Mouse (Mus musculus) CD4-positive, CD25-positive, alpha-beta regulatory T cell, adult 2 months (primary cell): Measurements from ENCODE around the gene Olfr1412.
A peak's percentile ranks its signal among the peaks of the same experiment; 100 is the strongest.

Experiments
- DNase-seq: peaks from one replicate; pipeline ENCODE4 v3.0.0-alpha.2; 2012; ENCODE audit warnings: low read depth, low spot score

Olfr1412 gene

DNA sequence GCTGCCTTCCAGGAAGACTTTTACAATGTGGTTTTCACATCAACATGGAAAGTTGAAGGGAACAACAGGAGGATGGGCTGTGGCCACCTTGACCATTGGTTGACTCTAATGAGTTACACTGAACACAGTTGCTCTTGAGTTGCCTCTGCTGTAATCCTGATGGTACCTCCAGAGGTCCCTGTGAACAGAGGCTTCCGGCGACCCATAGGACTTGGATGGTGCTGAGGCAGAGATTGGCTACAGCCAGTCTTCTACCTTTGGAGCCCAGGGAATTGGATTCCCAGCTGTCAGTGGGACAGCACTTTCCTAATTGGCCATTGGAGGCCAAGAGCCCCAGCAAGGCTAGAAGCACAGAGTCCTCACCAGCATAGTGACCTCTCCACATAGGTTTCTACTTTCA lies at the start of gene Olfr1412:
Gene Olfr1412, plus strand, starts transcription at position 301 of the 400 bp plus-strand sequence.
- DNase-seq, result no peak

DNA sequence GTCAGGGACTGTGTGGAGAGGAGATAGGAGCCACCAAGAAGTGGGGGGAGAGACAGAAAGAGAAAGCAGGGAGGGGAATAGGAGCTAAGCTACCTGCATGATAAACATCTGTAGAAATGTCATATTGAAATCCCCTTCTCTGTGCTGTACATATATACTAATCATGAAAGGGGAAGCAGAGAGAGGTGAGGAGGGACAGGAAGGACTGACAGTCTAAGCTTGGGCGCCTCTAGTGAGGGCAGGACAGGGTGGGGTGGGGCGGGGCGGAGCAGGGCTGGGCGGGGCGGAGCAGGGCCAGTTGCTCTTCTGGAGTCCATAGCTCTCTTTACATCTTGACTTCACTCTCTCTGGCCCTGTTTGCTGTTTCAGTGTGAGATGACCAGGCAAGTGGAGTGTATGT lies 48.6 kb upstream of the Olfr1412 start:
- no peak for DNase-seq

DNA sequence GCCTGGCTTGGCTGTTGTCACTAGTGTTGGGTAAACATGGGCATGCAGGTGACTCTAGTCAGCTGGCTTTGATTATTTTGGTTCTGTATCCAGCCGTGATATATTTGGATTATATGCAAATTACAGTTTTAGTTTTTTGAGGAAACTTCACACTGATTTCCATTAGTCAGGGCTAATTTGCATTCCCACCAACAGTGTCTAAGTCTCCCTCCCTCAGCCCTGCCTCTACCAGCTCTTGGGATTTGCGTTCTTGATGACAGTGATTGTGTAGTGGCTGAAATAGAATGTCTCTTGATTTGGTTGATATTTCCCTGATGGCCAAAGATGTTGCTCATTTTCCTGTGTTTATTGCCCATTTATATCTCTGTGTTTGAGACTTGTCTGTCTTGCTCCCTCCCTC lies 46.5 kb upstream of the Olfr1412 start:
- no peak for DNase-seq

DNA sequence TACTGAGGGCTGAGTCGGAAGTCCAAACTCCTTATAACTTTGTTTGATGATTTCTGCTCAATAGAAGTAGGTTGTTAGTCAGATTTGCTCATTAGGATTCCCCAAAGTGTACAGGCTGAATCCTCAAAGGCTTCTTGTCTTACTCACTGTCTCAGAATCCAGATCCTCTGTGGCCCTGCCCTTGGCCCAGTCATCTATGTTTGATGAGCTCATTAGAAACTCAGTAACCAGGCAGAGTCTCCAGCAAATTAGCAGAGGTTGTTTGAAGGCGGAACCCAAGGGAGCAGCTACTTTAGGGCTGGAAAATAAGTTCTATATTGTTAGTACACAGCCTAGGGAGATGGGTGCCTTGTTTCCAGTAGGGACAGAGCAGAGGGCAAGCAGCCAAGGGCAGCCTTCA lies 39.6 kb upstream of the Olfr1412 start:
- no peak for DNase-seq

DNA sequence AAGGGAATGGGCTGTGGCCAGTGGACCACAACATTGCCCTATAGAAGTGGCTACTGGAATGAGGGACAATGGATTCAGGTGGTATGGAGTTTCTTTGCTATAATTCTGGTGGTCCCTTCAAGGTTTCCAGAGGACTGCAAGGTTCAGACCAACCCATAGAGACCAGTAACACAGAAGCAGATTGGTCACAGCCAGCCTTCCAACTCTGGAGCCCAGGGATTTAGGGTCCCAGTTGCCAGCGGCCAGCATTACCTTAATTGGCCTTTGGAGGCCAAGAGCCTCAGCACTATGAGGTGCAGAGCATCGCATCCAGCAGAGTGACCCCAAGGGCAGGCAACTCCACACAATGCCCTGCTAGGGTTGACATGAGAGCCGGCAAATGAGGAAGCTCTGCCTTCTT lies 14.6 kb upstream of the Olfr1412 start, which contains the start of gene Olfr1413:
Gene Olfr1413, plus strand, starts transcription at position 301 of the 400 bp plus-strand sequence.
- no peak for DNase-seq

DNA sequence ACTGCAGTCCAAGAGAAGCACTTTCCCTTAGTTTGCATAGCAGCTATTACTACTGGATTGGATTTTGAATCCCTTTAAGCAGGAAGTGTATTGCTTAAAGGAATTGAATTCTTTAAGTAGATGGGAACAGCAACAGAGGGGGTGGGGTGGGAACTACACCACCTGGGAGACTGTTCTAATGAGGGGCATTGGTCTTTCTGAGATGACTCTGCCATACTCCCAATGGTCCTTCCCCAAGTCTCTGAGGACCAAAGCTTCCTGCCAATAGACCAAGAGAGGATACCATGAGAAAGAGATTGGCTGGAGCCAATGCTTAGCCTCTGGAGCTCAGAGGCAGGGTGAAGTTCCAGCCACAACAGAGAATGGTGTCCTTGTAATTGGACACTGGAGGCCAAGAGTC lies 8.5 kb downstream of the Olfr1412 start, which contains the start of gene Olfr1411:
Gene Olfr1411, plus strand, starts transcription at position 301 of the 400 bp plus-strand sequence.
- no peak for DNase-seq

DNA sequence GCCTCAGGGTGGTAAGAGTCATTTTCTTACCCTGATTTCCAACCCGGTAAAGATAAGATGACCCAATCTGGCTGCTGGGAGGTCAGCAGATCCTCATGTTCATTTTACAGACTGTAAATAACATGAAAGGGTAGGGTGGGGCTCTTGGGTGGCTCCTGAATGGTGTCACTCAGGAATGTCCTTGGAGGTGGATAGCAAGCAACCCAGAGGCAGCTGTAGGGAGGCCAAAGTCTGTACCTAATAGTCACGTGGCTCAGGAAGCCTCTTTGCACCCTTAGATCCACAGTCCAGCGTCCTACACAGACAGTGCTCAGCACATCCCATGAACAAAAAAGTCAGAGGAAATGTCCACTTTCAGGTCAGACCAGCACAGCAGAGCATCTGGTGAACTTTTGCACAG lies 10.4 kb downstream of the Olfr1412 start:
- DNase-seq, result no peak

DNA sequence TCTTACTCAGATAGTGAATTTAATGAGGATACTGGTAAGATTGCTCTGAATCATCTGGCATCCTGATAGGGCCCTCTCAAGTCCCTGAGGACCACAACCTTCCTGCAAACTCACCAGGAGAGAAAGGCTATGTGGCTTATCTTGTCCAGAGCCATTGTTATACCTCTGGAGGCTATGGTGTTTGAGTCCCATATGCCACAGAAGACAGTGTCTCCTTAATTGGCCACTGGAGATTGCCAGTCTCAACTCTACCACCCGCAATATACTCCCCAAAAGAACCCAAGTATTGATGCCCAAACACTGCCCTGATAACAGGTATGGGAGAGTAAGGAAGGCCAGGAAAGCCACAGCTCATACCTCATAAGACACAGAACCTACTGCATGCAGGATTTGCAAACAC lies 19.9 kb downstream of the Olfr1412 start, which contains the start of gene Olfr1410:
Gene Olfr1410, plus strand, starts transcription at position 301 of the 400 bp plus-strand sequence.
- DNase-seq, result no peak

DNA sequence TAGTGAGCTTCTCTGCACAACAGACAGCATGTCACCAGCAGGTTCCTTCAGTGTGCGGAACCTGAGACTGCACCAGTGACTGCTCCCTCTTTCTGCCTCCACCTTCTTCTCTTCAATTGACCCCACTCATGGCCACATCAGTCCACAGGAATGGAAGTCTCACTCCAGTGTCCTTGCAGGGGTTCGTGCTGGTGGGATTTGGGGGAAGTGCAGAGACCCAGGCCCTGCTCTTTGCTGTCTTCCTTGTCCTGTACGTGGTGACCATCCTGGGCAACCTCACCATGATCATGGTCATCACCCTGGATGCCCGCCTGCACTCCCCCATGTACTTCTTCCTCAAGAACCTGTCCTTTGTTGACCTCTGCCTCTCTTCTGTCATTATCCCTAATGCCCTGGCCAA lies 22.1 kb downstream of the Olfr1412 start:
- DNase-seq, result no peak

DNA sequence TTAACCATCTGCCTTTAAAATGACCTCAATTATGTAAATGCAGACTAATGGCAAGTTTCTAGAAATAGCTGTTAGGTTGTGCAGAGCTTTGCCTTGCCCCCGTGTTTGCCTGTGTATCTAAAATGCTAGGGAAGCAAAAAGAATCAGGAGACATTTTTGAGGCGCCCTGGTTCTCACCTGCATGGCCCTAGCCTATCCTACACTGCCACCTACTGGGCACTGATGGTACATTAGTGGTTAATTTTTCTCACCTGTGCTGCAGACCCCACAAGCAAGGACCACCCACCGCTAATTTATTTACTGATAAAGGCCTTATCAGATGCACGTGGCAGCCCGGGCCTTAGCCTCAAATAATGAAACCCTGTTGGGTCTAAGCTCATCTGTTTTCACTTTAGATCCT lies 25.4 kb downstream of the Olfr1412 start:
- peak; percentile 74 for DNase-seq

DNA sequence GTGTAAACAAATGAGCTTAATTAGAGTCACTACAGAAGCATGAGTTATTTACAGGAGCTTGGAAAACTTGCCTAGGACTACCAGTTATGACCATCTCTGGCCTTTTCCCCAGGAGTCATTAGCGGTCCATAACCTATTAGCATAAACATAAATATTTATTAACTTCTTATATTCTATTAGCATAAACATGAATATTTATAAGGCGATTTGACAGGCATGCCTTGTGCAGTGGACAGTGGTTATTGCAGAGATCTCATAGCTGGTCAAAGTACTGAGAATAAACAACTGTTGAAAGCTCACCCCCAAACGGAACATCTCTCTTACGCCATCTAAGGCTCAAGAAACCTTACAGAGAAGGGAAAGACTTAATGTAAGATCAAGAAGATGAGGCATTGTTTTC lies 27.6 kb downstream of the Olfr1412 start:
- no peak for DNase-seq

DNA sequence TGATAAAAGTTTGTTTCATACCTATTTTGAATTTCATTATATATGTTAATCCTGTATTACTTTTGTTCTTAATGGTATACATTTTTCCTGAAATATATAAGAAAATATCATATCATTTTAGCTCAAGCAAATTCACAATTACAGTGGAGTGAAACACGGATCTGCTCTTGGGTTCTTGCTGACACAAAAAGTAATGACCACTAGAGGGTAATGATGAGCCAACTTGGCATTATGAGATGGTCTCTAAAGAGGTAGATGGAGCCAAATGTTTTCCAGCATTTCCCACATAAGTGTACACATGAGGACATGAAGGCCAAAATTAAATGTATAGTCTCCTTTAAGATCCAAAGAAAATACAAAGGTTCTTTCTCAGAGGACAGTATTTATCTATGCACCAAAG lies 28.9 kb downstream of the Olfr1412 start:
- DNase-seq, result peak; percentile 23

DNA sequence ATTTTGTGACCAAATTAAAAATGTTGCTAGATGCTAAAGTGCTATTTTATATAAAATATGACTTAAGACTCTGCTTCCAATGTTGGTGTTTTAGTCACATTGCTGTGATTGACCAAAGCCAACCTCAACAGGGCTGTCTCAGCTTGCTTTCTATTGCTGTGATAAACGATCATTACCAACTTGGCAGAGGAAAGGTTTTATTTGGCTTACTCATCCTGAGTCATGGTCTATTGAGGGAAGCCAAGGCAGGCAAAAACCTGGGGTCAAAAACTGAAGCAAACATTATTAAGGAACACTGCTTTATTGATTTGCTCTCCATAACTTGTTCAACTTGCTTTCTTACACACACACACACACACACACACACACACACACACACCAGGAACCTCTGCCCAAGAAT lies 30.5 kb downstream of the Olfr1412 start:
- DNase-seq, result no peak

DNA sequence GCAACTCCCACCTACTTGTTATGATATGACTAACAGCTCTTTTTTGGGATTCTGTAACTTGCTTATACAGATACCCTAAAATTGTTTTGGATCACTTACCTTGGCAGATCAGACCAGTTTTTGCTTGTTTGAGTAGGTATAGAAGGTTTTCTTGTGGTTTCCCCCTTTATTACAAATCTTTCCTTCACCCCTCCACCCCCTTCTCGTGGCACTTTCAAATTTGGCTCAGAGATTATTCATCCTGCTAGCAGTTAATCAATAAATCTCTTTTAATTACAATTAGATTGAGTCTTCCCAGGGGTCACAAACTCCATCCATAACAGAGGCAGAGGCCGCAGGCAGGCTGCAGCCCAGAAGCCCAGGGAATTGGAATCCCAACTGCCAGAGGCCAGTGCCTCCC lies 31.9 kb downstream of the Olfr1412 start, which contains the start of gene Olfr12:
Gene Olfr12, plus strand, starts transcription at position 301 of the 400 bp plus-strand sequence.
- no peak for DNase-seq

DNA sequence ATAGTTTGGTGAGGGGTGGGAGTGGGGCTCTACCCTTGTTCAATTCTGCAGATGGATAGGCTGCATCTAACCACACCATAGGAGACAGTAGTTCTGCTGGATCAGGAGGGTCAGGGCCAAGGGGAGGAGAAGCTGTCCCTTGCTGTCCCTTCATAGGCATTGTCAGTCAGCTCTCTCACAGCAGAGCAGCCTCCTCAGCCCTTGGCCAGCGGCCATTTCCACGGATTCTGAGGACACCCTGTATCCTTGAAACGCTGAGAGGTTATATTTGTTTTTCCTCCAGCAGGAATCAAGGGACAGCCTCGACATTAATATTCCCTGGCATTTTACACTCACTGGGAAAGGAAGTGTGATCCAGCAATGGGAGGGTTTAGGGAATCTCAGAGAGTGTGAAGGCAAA lies 32.8 kb downstream of the Olfr1412 start:
- no peak for DNase-seq

DNA sequence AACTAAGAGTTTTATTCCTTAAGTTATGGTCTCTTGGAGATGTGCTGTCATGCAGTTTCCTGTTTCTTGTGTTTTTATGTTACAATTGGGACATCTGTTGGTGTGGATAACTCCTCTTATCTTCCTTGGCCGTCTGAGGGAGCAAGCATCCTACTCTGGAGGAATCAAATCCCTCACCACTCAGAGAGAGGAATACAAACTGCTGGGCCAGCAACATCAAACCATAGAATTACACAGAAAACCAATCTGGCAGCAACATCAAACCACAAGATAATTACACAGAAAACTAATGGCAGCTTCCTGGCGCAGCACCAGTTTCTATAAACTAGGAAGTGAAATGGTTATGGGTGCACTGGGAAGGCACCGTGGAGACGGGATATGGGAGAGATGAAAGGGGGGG lies 42.6 kb downstream of the Olfr1412 start:
- no peak for DNase-seq

DNA sequence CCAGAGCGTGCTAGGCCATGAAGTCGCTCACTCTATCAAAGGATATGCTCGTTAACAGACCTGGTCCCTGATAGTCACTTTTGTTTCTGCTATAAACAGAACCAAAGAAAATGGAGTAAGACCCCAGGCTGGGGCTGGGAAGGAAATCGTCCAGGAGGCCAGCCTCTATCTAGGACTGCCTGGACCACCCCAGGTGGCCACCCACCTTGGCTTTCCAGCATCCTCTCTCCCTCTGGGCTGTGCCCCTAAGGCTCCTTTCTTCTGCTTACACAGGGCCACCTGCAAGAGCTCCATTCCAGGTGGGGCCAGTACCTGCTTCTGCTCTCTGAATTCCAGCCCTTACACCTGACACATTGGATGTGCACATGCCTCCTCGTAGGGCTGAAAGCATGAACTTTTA lies 46.6 kb downstream of the Olfr1412 start:
- no peak for DNase-seq

DNA sequence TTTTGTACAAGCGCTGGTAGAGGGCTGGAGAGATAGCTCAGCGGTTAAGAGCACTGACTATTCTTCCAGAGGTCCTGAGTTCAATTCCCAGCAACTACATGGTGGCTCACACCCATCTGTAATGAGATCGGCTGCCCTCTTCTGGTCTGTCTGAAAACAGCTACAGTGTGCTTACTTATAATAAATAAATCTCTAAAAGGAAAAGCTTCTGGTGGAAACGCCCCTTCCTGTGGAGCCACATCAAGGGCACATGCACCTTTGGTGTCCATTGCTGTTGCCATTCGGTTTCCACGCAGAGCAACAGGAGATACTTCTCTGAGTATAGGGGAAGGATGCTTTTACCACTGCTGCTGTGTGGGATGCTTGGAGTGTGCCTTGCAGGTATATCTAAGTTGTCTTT lies 47.4 kb downstream of the Olfr1412 start:
- peak; percentile 54 for DNase-seq

DNA sequence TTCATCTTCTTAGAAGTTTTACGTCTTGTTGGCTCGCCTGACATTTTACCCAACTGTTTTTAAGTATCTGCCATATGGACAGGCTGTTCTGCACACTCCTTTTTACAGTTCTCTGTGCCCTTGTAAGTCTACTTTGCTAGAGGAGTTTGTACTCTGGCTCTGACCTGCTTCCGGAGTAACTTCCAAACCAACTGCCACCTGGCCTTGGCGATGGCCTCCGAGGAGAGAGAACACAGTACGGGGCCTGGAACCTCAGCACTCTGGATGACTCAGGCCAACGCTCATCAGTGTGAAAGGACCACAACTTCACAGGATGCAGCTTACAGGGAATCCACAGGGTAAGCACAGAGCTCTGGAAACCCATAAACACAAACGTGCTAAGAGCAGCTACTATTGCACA lies 48.1 kb downstream of the Olfr1412 start:
- no peak for DNase-seq

DNA sequence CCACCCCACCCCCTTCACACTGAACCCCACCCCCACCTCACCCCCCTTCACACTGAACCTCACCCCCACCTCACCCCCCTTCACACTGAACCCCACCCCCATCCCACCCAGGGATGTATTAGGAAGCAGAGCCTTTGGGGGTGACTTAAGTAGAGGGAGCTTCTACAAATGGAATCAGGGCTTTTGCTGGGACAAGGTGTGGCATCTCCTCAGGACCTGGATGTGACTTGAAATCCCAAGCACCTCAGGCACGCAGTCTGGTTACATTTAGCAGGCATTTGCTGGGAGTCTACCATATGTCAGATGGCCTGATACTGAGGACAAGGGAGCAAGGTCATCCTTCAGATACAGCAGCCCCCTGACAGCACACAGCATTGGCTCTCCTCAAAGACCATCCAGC lies 49.0 kb downstream of the Olfr1412 start:
- DNase-seq, result no peak

DNA sequence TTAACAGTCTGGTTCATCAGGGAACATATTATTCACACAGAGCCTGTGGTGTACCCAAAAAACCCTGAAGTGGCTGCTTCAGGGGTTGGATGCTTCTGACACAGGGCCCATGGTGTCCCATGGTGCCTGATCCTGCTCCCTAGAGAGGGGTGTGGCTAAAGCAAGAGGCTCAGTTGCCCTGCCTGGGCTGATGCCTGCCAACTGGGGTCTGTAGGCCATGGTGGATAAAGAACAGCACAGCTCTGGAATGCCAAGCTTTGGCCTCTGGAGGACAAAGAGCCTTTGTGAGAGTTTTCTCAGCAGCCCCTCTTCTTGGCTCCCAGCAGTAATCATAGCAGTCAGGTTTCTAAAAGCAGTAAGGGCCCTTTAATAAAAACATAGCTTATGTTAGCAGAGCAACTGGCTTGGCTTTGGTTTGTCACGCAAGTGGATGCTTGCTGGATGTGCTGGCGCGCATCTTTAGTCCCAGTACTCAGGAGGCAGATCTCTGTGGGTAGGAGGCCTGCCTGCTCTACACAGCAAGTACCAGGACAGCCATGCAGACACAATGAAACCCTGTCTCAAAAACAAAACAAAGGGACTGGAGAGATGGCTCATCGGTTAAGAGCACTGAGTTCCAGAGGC lies 49.5 kb downstream of the Olfr1412 start:
- no peak for DNase-seq

DNA sequence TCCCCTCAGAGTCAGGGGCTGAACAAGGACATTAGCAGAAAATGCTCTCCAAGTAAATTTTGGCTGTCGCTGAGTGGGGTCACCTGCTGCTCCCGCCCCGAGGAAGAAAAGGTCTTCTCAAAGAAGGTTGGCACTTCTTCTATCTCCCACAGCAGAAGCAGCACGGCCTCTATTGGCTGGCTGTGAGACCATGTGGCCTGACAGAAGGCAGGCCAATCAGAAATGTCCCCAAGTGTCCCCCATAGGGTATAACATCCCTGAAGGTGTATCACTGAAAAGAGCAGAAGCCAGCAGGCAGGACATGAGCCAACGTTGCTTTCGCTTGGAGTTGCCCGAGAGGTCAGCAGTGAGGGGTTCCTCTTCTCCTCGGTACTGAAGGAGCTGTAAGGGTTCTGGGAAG lies 50.4 kb downstream of the Olfr1412 start:
- DNase-seq, result no peak

DNA sequence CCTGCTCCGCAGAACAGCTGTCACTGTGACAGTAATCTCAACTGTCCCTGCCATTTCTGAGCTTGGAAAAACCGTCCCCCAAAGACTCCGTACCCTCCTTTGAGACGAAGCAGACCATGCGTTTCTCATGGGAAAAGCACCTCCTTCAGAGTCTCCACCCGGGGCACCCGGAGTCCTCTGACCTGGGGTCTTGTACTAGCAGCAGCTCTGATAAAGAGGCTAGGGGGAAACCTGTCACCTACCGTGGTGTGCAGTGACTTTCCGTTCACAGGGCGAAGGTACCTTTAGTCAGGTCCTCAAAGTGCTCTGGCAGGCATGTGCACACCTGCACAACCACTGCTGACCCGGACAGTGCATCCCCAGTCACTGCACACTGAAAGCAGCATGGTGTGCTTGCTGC lies 51.1 kb downstream of the Olfr1412 start:
- DNase-seq, result no peak
